Mouse (Mus musculus): ENCODE measurements around the gene Gm9376. TPM values are rescaled to one million over a fixed set of nuclear protein-coding genes. Genes with fewer than 3 reads are reported as not detected.
A peak's percentile ranks its signal among the peaks of the same experiment; 100 is the strongest.

The Gm9376 gene
- total RNA-seq, 1 experiment, result not detected

- no peak for DNase-seq (ENCODE audit: low read depth, low spot score)
- in situ Hi-C loops (cut with MboI; ENCODE audit: low sequenced_read_pairs in 2 of 2, unreplicated experiment in 2 of 2), result no loop called here
- no peaks in the 10 kb centered on the region for H3K4me1 ChIP-seq (ENCODE audit: control insufficient read depth in 2 of 2, insufficient read depth in 2 of 2, low read length in 2 of 2, poor library complexity in 1 of 2)
Observed at GRCm38 (mm10) chr14:118239351-118239750, 27.4 kb upstream of the Gm9376 start.

GRCm38 (mm10) chr14:118241416-118241815, 25.3 kb upstream of the Gm9376 start:
- no peak overlapping the region for H3K4me3 ChIP-seq (ENCODE audit: insufficient read depth in 1 of 2, low read depth in 1 of 2, low read length in 2 of 2, poor library complexity in 1 of 2, severe bottlenecking in 1 of 2)
- H3K9ac ChIP-seq (ENCODE audit: insufficient read depth, low read depth, low read length, poor library complexity, severe bottlenecking), result no peak overlapping the region
- no peaks in the 10 kb centered on the region for H3K36me3 ChIP-seq (ENCODE audit: control insufficient read depth, insufficient read depth, low read length, poor library complexity, severe bottlenecking)
- in situ Hi-C loops (cut with MboI; ENCODE audit: low sequenced_read_pairs in 2 of 2, unreplicated experiment in 2 of 2), result no loop called here
- TF ChIP-seq ZC3H11A (IDR thresholded peaks at IDR 0.05; ENCODE audit: borderline replicate concordance, low read depth, low read length), result no peak
- TF ChIP-seq CHD2 (IDR thresholded peaks at IDR 0.05; ENCODE audit: low read depth, low read length), result no peak
- TF ChIP-seq ZNF384 (IDR thresholded peaks at IDR 0.05; ENCODE audit: low read depth, low read length), result no peak
- no peak for TF ChIP-seq HCFC1 (IDR thresholded peaks at IDR 0.05; ENCODE audit: borderline replicate concordance, insufficient read depth, low read length)
- TF ChIP-seq MAFK (IDR thresholded peaks at IDR 0.05; ENCODE audit: insufficient read depth, low read depth, low read length), result no peak
- no peaks in the 10 kb centered on the region for H3K9me3 ChIP-seq (ENCODE audit: control insufficient read depth, insufficient read depth, low read depth, low read length)
- no peak for DNase-seq (ENCODE audit: low read depth, low spot score)
- H3K4me1 ChIP-seq (ENCODE audit: control insufficient read depth in 2 of 2, insufficient read depth in 2 of 2, low read length in 2 of 2, poor library complexity in 1 of 2), result no peaks in the 10 kb centered on the region
- no peak overlapping the region for H3K27ac ChIP-seq (ENCODE audit: insufficient read depth, low read depth, low read length, poor library complexity, severe bottlenecking)

More at GRCm38 (mm10) chr14:118239351-118239750, 27.4 kb upstream of the Gm9376 start:
- no peaks in the 10 kb centered on the region for H3K9me3 ChIP-seq (ENCODE audit: control insufficient read depth, insufficient read depth, low read depth, low read length)
- no peak overlapping the region for H3K4me3 ChIP-seq (ENCODE audit: insufficient read depth in 1 of 2, low read depth in 1 of 2, low read length in 2 of 2, poor library complexity in 1 of 2, severe bottlenecking in 1 of 2)
- no peaks in the 10 kb centered on the region for H3K36me3 ChIP-seq (ENCODE audit: control insufficient read depth, insufficient read depth, low read length, poor library complexity, severe bottlenecking)
- TF ChIP-seq ZNF384 (IDR thresholded peaks at IDR 0.05; ENCODE audit: low read depth, low read length) (no peak), HCFC1 (IDR thresholded peaks at IDR 0.05; ENCODE audit: borderline replicate concordance, insufficient read depth, low read length) (no peak), CHD2 (IDR thresholded peaks at IDR 0.05; ENCODE audit: low read depth, low read length) (no peak), ZC3H11A (IDR thresholded peaks at IDR 0.05; ENCODE audit: borderline replicate concordance, low read depth, low read length) (no peak), MAFK (IDR thresholded peaks at IDR 0.05; ENCODE audit: insufficient read depth, low read depth, low read length) (no peak)
- no peak overlapping the region for H3K9ac ChIP-seq (ENCODE audit: insufficient read depth, low read depth, low read length, poor library complexity, severe bottlenecking)
- H3K27ac ChIP-seq (ENCODE audit: insufficient read depth, low read depth, low read length, poor library complexity, severe bottlenecking), result no peak overlapping the region

DNA sequence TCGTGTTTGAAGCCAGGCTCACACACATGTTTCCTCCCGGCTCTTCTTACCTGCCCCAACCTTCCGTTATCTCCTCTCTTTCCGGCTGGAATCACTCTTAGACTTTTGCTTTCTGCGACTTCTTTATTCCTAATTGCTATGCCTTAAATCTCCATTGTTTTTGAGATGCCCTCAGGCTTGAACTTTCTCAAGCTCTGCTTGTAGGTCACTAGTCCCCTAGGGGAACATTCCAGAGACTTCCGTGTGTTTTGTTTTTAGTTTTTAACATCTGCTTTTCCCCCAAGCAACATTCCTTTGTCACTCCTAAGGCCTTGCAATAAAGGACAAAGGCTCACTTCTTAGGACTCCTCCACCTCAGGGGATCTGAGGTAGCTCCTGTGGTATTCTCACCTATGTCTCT, 13.4 kb upstream of the Gm9376 start:
- Histone ChIP-seq H3K4me3 (ENCODE audit: insufficient read depth in 1 of 2, low read depth in 1 of 2, low read length in 2 of 2, poor library complexity in 1 of 2, severe bottlenecking in 1 of 2) (no peak overlapping the region), H3K9ac (ENCODE audit: insufficient read depth, low read depth, low read length, poor library complexity, severe bottlenecking) (no peak overlapping the region), H3K9me3 (ENCODE audit: control insufficient read depth, insufficient read depth, low read depth, low read length) (peaks cover 6% of the 10 kb centered on the region), H3K27ac (ENCODE audit: insufficient read depth, low read depth, low read length, poor library complexity, severe bottlenecking) (no peak overlapping the region), H3K36me3 (ENCODE audit: control insufficient read depth, insufficient read depth, low read length, poor library complexity, severe bottlenecking) (no peaks in the 10 kb centered on the region), H3K4me1 (ENCODE audit: control insufficient read depth in 2 of 2, insufficient read depth in 2 of 2, low read length in 2 of 2, poor library complexity in 1 of 2) (no peaks in the 10 kb centered on the region)
- in situ Hi-C loops (cut with MboI; ENCODE audit: low sequenced_read_pairs in 2 of 2, unreplicated experiment in 2 of 2), result no loop called here
- DNase-seq (ENCODE audit: low read depth, low spot score), result peak; percentile 49
- TF ChIP-seq HCFC1 (IDR thresholded peaks at IDR 0.05; ENCODE audit: borderline replicate concordance, insufficient read depth, low read length), result no peak
- no peak for TF ChIP-seq ZNF384 (IDR thresholded peaks at IDR 0.05; ENCODE audit: low read depth, low read length)
- no peak for TF ChIP-seq MAFK (IDR thresholded peaks at IDR 0.05; ENCODE audit: insufficient read depth, low read depth, low read length)
- no peak for TF ChIP-seq ZC3H11A (IDR thresholded peaks at IDR 0.05; ENCODE audit: borderline replicate concordance, low read depth, low read length)

GRCm38 (mm10) chr14:118268849-118269248, 2.1 kb downstream of the Gm9376 start:
- Histone ChIP-seq H3K36me3 (ENCODE audit: control insufficient read depth, insufficient read depth, low read length, poor library complexity, severe bottlenecking) (no peaks in the 10 kb centered on the region), H3K9ac (ENCODE audit: insufficient read depth, low read depth, low read length, poor library complexity, severe bottlenecking) (no peak overlapping the region), H3K27ac (ENCODE audit: insufficient read depth, low read depth, low read length, poor library complexity, severe bottlenecking) (no peak overlapping the region), H3K9me3 (ENCODE audit: control insufficient read depth, insufficient read depth, low read depth, low read length) (no peaks in the 10 kb centered on the region), H3K4me3 (ENCODE audit: insufficient read depth in 1 of 2, low read depth in 1 of 2, low read length in 2 of 2, poor library complexity in 1 of 2, severe bottlenecking in 1 of 2) (no peak overlapping the region), H3K4me1 (ENCODE audit: control insufficient read depth in 2 of 2, insufficient read depth in 2 of 2, low read length in 2 of 2, poor library complexity in 1 of 2) (no peaks in the 10 kb centered on the region)
- TF ChIP-seq MAFK (IDR thresholded peaks at IDR 0.05; ENCODE audit: insufficient read depth, low read depth, low read length), result no peak
- no peak for TF ChIP-seq ZC3H11A (IDR thresholded peaks at IDR 0.05; ENCODE audit: borderline replicate concordance, low read depth, low read length)
- DNase-seq (ENCODE audit: low read depth, low spot score), result no peak
- in situ Hi-C loops (cut with MboI; ENCODE audit: low sequenced_read_pairs in 2 of 2, unreplicated experiment in 2 of 2), result no loop called here

Measured in ES-E14 (cell line).